Mouse (Mus musculus) midbrain, embryonic 14.5 days (tissue): ENCODE results near the gene Zscan26. TPM values are rescaled to one million over a fixed set of nuclear protein-coding genes. Genes with fewer than 3 reads are reported as not detected.
"Not testable (repeated sequence)": the region's sequence is repeated elsewhere in the genome, so short reads cannot be mapped to it uniquely, and the experiment has no call there.

Experiments used
- ATAC-seq: fragments of 200-750 bp; cut with Nextera tagmentation; 2 replicates; pipeline ENCODE4 v1.8.0; 2017; ENCODE audit warnings: moderate number of reproducible peaks, moderate library complexity; ENCODE audit not compliant: low FRiP score, low TSS enrichment
- DNase-seq: peaks from one replicate; pipeline ENCODE4 v3.0.0-alpha.2; 2015
- H3K27ac ChIP-seq: fragments of 300-500 bp; sonication (generic); replicated peaks from 2 replicates; pipeline ENCODE4 v1.5.1; 2014; ENCODE audit warnings: mild to moderate bottlenecking, low read depth, low read length, moderate library complexity
- H3K27me3 ChIP-seq: fragments of 300-500 bp; sonication (generic); 2 replicates; pipeline ENCODE4 v1.6.1; 2014; ENCODE audit warnings: low read length, control low read depth, mixed read lengths; ENCODE audit not compliant: control insufficient read depth, insufficient read depth
- H3K36me3 ChIP-seq: fragments of 300-500 bp; sonication (generic); 2 replicates; pipeline ENCODE4 v1.6.1; 2014; ENCODE audit warnings: low read length, control low read depth; ENCODE audit not compliant: control insufficient read depth, insufficient read depth
- H3K4me1 ChIP-seq: fragments of 300-500 bp; sonication (generic); 2 replicates; pipeline ENCODE4 v1.6.1; 2014; ENCODE audit warnings: mild to moderate bottlenecking, antibody characterized with exemption, low read length, control low read depth; ENCODE audit not compliant: control insufficient read depth, insufficient read depth
- H3K4me2 ChIP-seq: fragments of 300-500 bp; sonication (generic); 2 replicates; pipeline ENCODE4 v1.6.1; 2014; ENCODE audit warnings: mild to moderate bottlenecking, low read length, moderate library complexity
- H3K4me3 ChIP-seq: fragments of 300-500 bp; sonication (generic); replicated peaks from 2 replicates; pipeline ENCODE4 v1.5.1; 2014; ENCODE audit warnings: low read depth, low read length
- H3K9ac ChIP-seq: fragments of 300-500 bp; sonication (generic); replicated peaks from 2 replicates; pipeline ENCODE4 v1.6.1; 2014; ENCODE audit warnings: mild to moderate bottlenecking, low read length, moderate library complexity
- H3K9me3 ChIP-seq: fragments of 300-500 bp; sonication (generic); 2 replicates; pipeline ENCODE4 v1.6.1; 2016; ENCODE audit warnings: low read length, control low read depth, mixed read lengths; ENCODE audit not compliant: control insufficient read depth
- WGBS: fragments of 180-500 bp; shearing (Covaris S2); extraction: QIAGEN DNeasy Blood & Tissue Kit; methylation state at CpG from one replicate; pipeline ENCODE4 v1.1.7; 2014; 5-methylcytosine and 5-hydroxymethylcytosine counted together
- polyA plus RNA-seq: library from polyadenylated mRNA; unstranded; fragments of >200 nt; fragmentation: Nextera tagmentation; extraction: Ambion mirVana; gene quantifications from 2 replicates; pipeline ENCODE4 v1.2.1, GENCODE M21; 2014

Gene Zscan26
- polyA plus RNA-seq, result 15.7 and 17.6 TPM in 2 replicates

DNA sequence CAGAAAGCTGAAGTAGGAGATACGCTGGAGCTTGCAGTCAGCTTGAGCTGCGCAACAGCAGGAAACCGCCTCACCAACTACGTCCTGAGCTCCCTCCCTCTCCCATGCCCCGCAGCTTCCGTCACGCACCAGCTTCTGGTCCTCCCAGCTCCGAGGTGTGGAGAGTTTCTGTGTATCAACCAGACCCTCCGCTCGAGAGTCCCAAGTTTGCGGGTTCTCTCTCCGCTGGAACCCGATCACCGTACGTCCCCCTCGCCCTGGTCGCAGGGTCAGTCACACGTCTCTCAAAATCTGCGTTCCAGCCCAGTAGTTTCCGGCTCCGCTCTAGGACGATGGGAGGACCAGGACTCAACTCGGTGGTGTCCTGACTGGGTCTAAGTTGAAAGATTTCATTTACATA is at the start of gene Zscan26:
TSS of gene Zscan26 (minus strand) at position 282 of the 400 bp plus-strand sequence.
- Histone ChIP-seq H3K9ac (peak within 1 kb of the TSS; percentile 65), H3K27ac (peak within 1 kb of the TSS; percentile 76), H3K4me2 (peak within 1 kb of the TSS; percentile 63), H3K4me3 (peak within 1 kb of the TSS; percentile 71), H3K27me3 (no peaks in the 10 kb centered on the region), H3K4me1 (peaks cover 11% of the 10 kb centered on the region), H3K9me3 (no peaks in the 10 kb centered on the region), H3K36me3 (peaks cover 8% of the 10 kb centered on the region; the same call in 1 of the 2 replicates)
- 0% methylated on average over 23 of the region's 23 CpGs for WGBS
- ATAC-seq (peak; percentile 85), DNase-seq (peak; percentile 91)

- no peak for ATAC-seq
- DNase-seq, result no peak
- no peak overlapping the region for H3K27ac ChIP-seq
- H3K4me3 ChIP-seq, result no peak overlapping the region
- no peaks in the 10 kb centered on the region for H3K9me3 ChIP-seq
- H3K36me3 ChIP-seq, result no peaks in the 10 kb centered on the region
- WGBS, result 85% methylated on average over 5 of the region's 5 CpGs
- no peaks in the 10 kb centered on the region; the same call in 1 of the 2 replicates for H3K4me1 ChIP-seq
- no peak overlapping the region for H3K9ac ChIP-seq
- no peaks in the 10 kb centered on the region for H3K27me3 ChIP-seq
- H3K4me2 ChIP-seq, result no peak overlapping the region
Measured at GRCm38 (mm10) chr13:21502296-21502695, 48.8 kb upstream of the Zscan26 start.

GRCm38 (mm10) chr13:21501182-21501581 is 47.7 kb upstream of the Zscan26 start, which contains the start of gene Gm11273:
Gene Gm11273 (minus strand): TSS chr13:21501418.
- WGBS, result 94% methylated on average over 17 of the region's 17 CpGs
- not testable (repeated sequence) for H3K36me3 ChIP-seq, H3K4me3 ChIP-seq, H3K27me3 ChIP-seq, H3K4me1 ChIP-seq, DNase-seq, H3K9me3 ChIP-seq, H3K9ac ChIP-seq, H3K4me2 ChIP-seq, ATAC-seq, H3K27ac ChIP-seq

DNA sequence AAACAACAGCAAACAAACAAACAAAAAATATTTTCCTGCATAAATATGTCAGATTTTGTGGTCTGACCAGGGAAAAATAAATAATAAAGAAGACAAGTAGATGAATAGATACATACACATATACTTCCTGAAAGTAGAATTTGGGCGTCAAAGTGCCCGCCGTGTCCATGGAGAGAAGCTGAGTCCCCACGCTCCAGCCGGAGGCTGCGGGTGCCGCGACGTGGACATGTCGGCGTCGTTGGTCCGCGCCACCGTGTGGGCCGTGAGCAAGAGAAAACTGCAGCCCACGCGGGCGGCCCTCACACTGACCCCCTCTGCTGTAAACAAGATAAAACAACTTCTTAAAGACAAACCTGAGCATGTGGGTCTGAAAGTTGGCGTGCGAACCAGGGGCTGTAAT is 41.5 kb upstream of the Zscan26 start, which contains the start of gene AK157302:
TSS of gene AK157302 (plus strand) at position 144 of the 400 bp plus-strand sequence.
- H3K9ac ChIP-seq, result no peak within 1 kb of the TSS
- H3K4me1 ChIP-seq, result no peaks in the 10 kb centered on the region
- H3K4me3 ChIP-seq, result no peak within 1 kb of the TSS
- no peaks in the 10 kb centered on the region for H3K36me3 ChIP-seq
- DNase-seq (no peak), ATAC-seq (no peak)
- no peak within 1 kb of the TSS for H3K27ac ChIP-seq
- H3K27me3 ChIP-seq, result no peaks in the 10 kb centered on the region
- H3K4me2 ChIP-seq, result no peak within 1 kb of the TSS
- 94% methylated on average over 21 of the region's 21 CpGs for WGBS
- no peaks in the 10 kb centered on the region for H3K9me3 ChIP-seq

- no peak for ATAC-seq
- no peak overlapping the region for H3K4me2 ChIP-seq
- H3K9ac ChIP-seq, result no peak overlapping the region
- DNase-seq, result no peak
- H3K27me3 ChIP-seq, result no peaks in the 10 kb centered on the region
- no peaks in the 10 kb centered on the region for H3K9me3 ChIP-seq
- WGBS, result 93% methylated on average over 5 of the region's 5 CpGs
- H3K27ac ChIP-seq, result no peak overlapping the region
- H3K4me3 ChIP-seq, result no peak overlapping the region
- H3K36me3 ChIP-seq, result no peaks in the 10 kb centered on the region
- H3K4me1 ChIP-seq, result no peaks in the 10 kb centered on the region
Measured at GRCm38 (mm10) chr13:21492847-21493246, 39.3 kb upstream of the Zscan26 start.

DNA sequence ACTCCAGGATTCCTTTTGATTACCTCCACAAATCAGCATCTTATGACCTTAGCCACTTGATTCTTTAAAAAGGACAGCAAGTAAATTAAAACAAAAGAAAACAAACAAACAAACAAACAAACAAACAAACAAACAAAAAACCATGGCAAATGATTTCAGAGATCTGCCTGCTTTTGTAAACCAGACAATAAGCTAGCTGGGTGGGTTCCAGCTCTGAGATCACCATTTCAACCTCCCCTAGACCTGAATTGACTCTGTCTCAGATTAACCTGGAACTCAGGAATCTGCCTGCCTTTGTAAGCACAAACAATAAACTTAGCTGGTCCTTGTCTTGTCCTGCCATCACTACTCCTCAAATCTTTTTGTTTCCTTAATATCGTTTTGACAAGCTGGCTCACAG is 33.4 kb upstream of the Zscan26 start:
- Histone ChIP-seq H3K36me3 (peaks cover 15% of the 10 kb centered on the region), H3K9ac (no peak overlapping the region), H3K27ac (no peak overlapping the region), H3K4me3 (no peak overlapping the region), H3K4me2 (no peak overlapping the region), H3K4me1 (no peaks in the 10 kb centered on the region), H3K27me3 (no peaks in the 10 kb centered on the region), H3K9me3 (peaks cover 3% of the 10 kb centered on the region; the same call in 1 of the 2 replicates)
- 97% methylated on average over 1 of the region's 1 CpGs for WGBS
- no peak for DNase-seq
- no peak for ATAC-seq

- ATAC-seq, result peak; percentile 88
Measured at GRCm38 (mm10) chr13:21478759-21479670, 25.5 kb upstream of the Zscan26 start, which contains the start of the genes Zkscan4 and Gm10065. Gene Zkscan4 (plus strand): TSS chr13:21478907. Gene Gm10065 (minus strand): TSS chr13:21479441.

DNA sequence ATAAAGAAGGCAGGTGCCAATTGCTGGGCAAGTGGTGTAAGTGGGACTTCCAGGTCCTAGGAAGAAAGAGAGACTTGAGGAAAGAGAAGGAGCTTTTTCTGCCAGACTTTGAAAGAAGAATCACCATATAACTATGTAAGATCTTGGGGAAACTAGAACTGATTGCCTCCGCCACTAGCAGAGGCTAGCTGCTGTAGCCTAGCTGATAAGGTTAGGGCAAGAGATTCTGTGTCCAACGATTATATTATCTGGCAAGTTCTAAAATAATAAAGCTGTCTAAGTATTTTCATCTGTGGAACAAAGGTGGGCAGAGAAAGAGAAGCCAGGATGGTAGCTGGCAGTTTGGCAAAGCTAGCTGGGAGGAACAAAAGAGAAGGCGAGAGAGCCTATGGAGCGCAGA is 18.9 kb upstream of the Zscan26 start:
- H3K9ac ChIP-seq, result no peak overlapping the region
- H3K27ac ChIP-seq, result no peak overlapping the region
- ATAC-seq (no peak), DNase-seq (no peak)
- no peak overlapping the region for H3K4me3 ChIP-seq
- H3K27me3 ChIP-seq, result 0 out of 2 replicates have a peak, but pooled peaks cover 3% of the 10 kb centered on the region
- H3K9me3 ChIP-seq, result no peaks in the 10 kb centered on the region
- no peaks in the 10 kb centered on the region for H3K36me3 ChIP-seq
- WGBS, result 24% methylated on average over 4 of the region's 4 CpGs
- no peak overlapping the region for H3K4me2 ChIP-seq
- H3K4me1 ChIP-seq, result no peaks in the 10 kb centered on the region

More at GRCm38 (mm10) chr13:21478759-21479670, 25.5 kb upstream of the Zscan26 start, which contains the start of the genes Zkscan4 and Gm10065:
- H3K36me3 ChIP-seq, H3K9me3 ChIP-seq, H3K4me1 ChIP-seq, H3K27me3 ChIP-seq: not testable (repeated sequence)
- peak; percentile 92 for DNase-seq
- Histone ChIP-seq H3K9ac (peak within 1 kb of the TSS; percentile 51), H3K27ac (peak within 1 kb of the TSS; percentile 68), H3K4me3 (peak within 1 kb of the TSS; percentile 53), H3K4me2 (peak within 1 kb of the TSS; percentile 62)
- 4% methylated on average over 31 of the region's 31 CpGs for WGBS
